ENCODE assay signal across 20 mouse cellular contexts in the genomic region with DNA sequence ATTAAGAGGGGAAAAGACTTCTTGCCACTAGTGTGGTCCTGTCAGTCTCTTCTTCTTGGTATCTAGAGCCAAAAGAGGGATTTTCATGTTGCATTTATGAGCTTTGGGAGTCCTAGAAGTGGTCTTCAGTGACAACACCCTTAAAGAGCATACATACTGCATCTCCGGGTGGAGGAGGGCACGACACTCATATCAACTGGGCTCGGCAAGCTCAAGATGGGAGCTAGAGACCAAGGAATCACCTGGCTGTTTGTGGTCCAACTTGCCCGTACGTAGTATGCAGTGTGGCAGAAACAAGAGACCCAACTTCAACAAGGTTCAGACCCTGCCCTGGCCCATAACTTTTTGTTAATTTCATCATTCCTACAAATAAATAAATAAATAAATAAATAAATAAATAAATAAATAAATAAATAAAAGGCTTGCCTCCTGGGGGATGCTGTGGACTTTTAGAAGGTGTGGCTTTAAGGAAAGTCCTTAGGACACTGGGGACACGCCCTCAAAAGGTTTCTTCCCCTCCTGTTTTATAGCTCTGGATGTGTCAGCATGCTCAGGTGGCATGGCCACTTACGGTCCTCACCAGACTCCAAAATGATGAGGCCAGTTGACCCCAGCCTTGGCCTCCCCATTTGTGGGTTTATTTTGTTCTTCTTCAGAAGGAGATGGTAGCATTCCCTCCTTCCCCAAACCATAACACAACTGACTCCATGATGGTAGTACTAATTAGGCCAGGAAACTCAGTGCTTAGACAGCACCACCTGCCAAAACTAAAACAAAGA. TPM values are rescaled to one million over a fixed set of nuclear protein-coding genes. Genes with fewer than 3 reads are reported as not detected.
A peak's percentile ranks its signal among the peaks of the same experiment; 100 is the strongest.
DNase-seq lines count a peak whose midpoint lies in the region; ATAC-seq lines count a peak whose summit lies in the region.
"Had no signal": no experiment of that assay in that cellular context is flagged by ENCODE, and none has a peak within 500 bp of the region (broad histone marks: within the 10 kb centered on the region; RNA-seq: fewer than 3 reads in every experiment).

No protein-coding gene starts in this region.

- no peak overlapping the region for H3K27ac ChIP-seq in liver, embryonic 11.5 days (ENCODE audit: low read depth, low read length)
- no peak overlapping the region for H3K27ac ChIP-seq in limb, embryonic 11.5 days (replicated peaks; ENCODE audit: low read depth, low read length)
- H3K27ac ChIP-seq: lung, embryonic 15.5 days; midbrain, embryonic 12.5 days; neural tube, embryonic 12.5 days had no signal

- intact Hi-C loops in heart, postnatal 36 days (cut with DNase I), result no loop called here

- no peak overlapping the region for H3K4me3 ChIP-seq in liver, embryonic 11.5 days (ENCODE audit: low read depth, low read length)
- H3K4me3 ChIP-seq in limb, embryonic 11.5 days (ENCODE audit: low read depth, low read length), result no peak overlapping the region
- H3K4me3 ChIP-seq: lung, embryonic 15.5 days; midbrain, embryonic 12.5 days; neural tube, embryonic 12.5 days had no signal

- H3K9me3 ChIP-seq in liver, embryonic 11.5 days (ENCODE audit: control insufficient read depth, low read length), result peaks cover 62% of the 10 kb centered on the region
- H3K9me3 ChIP-seq in limb, embryonic 11.5 days (ENCODE audit: control insufficient read depth, low read length), result peaks cover 63% of the 10 kb centered on the region

- H3K9ac ChIP-seq in liver, embryonic 11.5 days (ENCODE audit: low read depth, low read length), result no peak overlapping the region
- H3K9ac ChIP-seq in limb, embryonic 11.5 days (ENCODE audit: low read length), result no peak overlapping the region
- H3K9ac ChIP-seq: lung, embryonic 15.5 days; midbrain, embryonic 12.5 days; neural tube, embryonic 12.5 days had no signal

- 65% methylated on average over 7 of the region's 7 CpGs for WGBS in liver, embryonic 11.5 days
- 68% methylated on average over 7 of the region's 7 CpGs for WGBS in limb, embryonic 11.5 days

- no peaks in the 10 kb centered on the region for H3K4me1 ChIP-seq in liver, embryonic 11.5 days (replicated peaks; ENCODE audit: control insufficient read depth, insufficient read depth, low read length)
- no peaks in the 10 kb centered on the region for H3K4me1 ChIP-seq in limb, embryonic 11.5 days (ENCODE audit: control insufficient read depth, insufficient read depth, low read length)
- H3K4me1 ChIP-seq: lung, embryonic 15.5 days; midbrain, embryonic 12.5 days; neural tube, embryonic 12.5 days had no signal

- peak; percentile 92 for DNase-seq in heart, adult 11 months
- no peak for DNase-seq in heart, postnatal 36 days
- DNase-seq in liver, embryonic 11.5 days (ENCODE audit: low spot score), result peak; percentile 34
- DNase-seq in liver, result no peak
- peak; percentile 17 for DNase-seq in MN1 (ENCODE audit: low spot score)
- peak; percentile 36 for DNase-seq in limb, embryonic 11.5 days (ENCODE audit: low spot score)
- DNase-seq in right cerebral cortex, postnatal 36 days (ENCODE audit: low spot score in 2 of 2), result no peak
- no peak for DNase-seq in kidney, postnatal 25 days
- DNase-seq: B cell, adult 2 months; cerebellum, postnatal 25 days; kidney, adult 9 months; left cerebral cortex, postnatal 4 days; right cerebral cortex, adult 18-20 months; thymus, postnatal 14 days had no signal

- no peak overlapping the region for H3K4me2 ChIP-seq in liver, embryonic 11.5 days
- no peak overlapping the region for H3K4me2 ChIP-seq in limb, embryonic 11.5 days (ENCODE audit: low read depth, severe bottlenecking)
- H3K4me2 ChIP-seq: lung, embryonic 15.5 days; midbrain, embryonic 12.5 days; neural tube, embryonic 12.5 days had no signal

- ATAC-seq in liver, embryonic 11.5 days (replicated peaks; ENCODE audit: low FRiP score), result no peak
- ATAC-seq in limb, embryonic 11.5 days (ENCODE audit: insufficient number of reproducible peaks, low FRiP score, low TSS enrichment, low read depth), result no peak
- ATAC-seq: forebrain, embryonic 16.5 days had no signal

- H3K36me3 ChIP-seq in liver, embryonic 11.5 days (ENCODE audit: control insufficient read depth, insufficient read depth, low read length), result 0 out of 2 replicates have a peak, but pooled peaks cover 2% of the 10 kb centered on the region
- H3K36me3 ChIP-seq in limb, embryonic 11.5 days (ENCODE audit: control insufficient read depth, insufficient read depth, low read length), result no peaks in the 10 kb centered on the region
- H3K36me3 ChIP-seq: lung, embryonic 15.5 days; midbrain, embryonic 12.5 days; neural tube, embryonic 12.5 days had no signal

- H3K27me3 ChIP-seq in liver, embryonic 11.5 days (replicated peaks; ENCODE audit: control insufficient read depth, insufficient read depth, low read length), result no peaks in the 10 kb centered on the region
- H3K27me3 ChIP-seq in limb, embryonic 11.5 days (ENCODE audit: control insufficient read depth, insufficient read depth, low read length), result no peaks in the 10 kb centered on the region
- H3K27me3 ChIP-seq: lung, embryonic 15.5 days; midbrain, embryonic 12.5 days; neural tube, embryonic 12.5 days had no signal

RNA-seq across cellular contexts. Expression of gene Trpm8, which starts 20.2 kb away (rescaled TPM):
- total RNA-seq in heart, postnatal 36 days (2021), result not detected
- not detected in 2 replicates for polyA plus RNA-seq in liver, embryonic 11.5 days (2014; fragmentation: Nextera tagmentation; extraction: Ambion mirVana)
- polyA plus RNA-seq in limb, embryonic 11.5 days (2014; fragmentation: Nextera tagmentation; extraction: Ambion mirVana), result not detected in 2 replicates
- total RNA-seq: gastrocnemius, postnatal 4 days; heart, postnatal 25 days had no signal
- polyA plus RNA-seq: midbrain, embryonic 12.5 days; neural tube, embryonic 12.5 days had no signal

RNA-seq across cellular contexts. Expression of gene Hjurp, which starts 20.2 kb away (rescaled TPM):
- total RNA-seq in heart, postnatal 36 days (2021), result 10 to 100 TPM; 12.2 to 13.3 TPM
- 146 and 168 TPM in 2 replicates for polyA plus RNA-seq in liver, embryonic 11.5 days (2014; fragmentation: Nextera tagmentation; extraction: Ambion mirVana)
- 174 and 204 TPM in 2 replicates for polyA plus RNA-seq in limb, embryonic 11.5 days (2014; fragmentation: Nextera tagmentation; extraction: Ambion mirVana)

Comparison
In these comparisons a context has a peak if more than half of its experiments do, and no peak if none do; other contexts are left out.
1. DNase-seq: peak in heart, adult 11 months (single experiment), liver, embryonic 11.5 days (single experiment), MN1 (single experiment) and limb, embryonic 11.5 days (single experiment); none in heart, postnatal 36 days (0 of 2), liver (single experiment), right cerebral cortex, postnatal 36 days (0 of 2) and kidney, postnatal 25 days (0 of 2).